ENCODE assay signal across 8 mouse cellular contexts in genomic region chrX:152017186-152017585, GRCm38 (mm10). TPM values are rescaled to one million over a fixed set of nuclear protein-coding genes. Genes with fewer than 3 reads are reported as not detected.
A peak's percentile ranks its signal among the peaks of the same experiment; 100 is the strongest.
DNase-seq lines count a peak whose midpoint lies in the region; ATAC-seq and TF ChIP-seq lines count a peak whose summit lies in the region.

No protein-coding gene starts in this region.

- H3K4me3 ChIP-seq in layer of hippocampus, adult 2 months: peak overlapping the region; percentile 60
- peak overlapping the region; percentile 89 for H3K4me3 ChIP-seq in cortical plate, adult 2 months (ENCODE audit: insufficient read depth, low read length)
- peak overlapping the region; percentile 48 for H3K4me3 ChIP-seq in hindbrain, embryonic 16.5 days (ENCODE audit: low read length)
- H3K4me3 ChIP-seq in midbrain, embryonic 16.5 days (ENCODE audit: low read depth, low read length): peak overlapping the region; percentile 54

- no peak for ATAC-seq in hindbrain, embryonic 16.5 days
- ATAC-seq in midbrain, embryonic 16.5 days: no peak
- ATAC-seq in activated CD4-positive, CD25-positive, alpha-beta regulatory T cell, adult 4 months: no peak

- TF ChIP-seq CTCF in layer of hippocampus, adult 2 months (conservative IDR thresholded peaks at IDR 0.05): no peak
- TF ChIP-seq CTCF in cortical plate, adult 2 months (IDR thresholded peaks at IDR 0.05; ENCODE audit: extremely low read depth, insufficient read depth, low read length): no peak

- peaks cover 2% of the 10 kb centered on the region; the same call in 1 of the 2 replicates for H3K4me1 ChIP-seq in cortical plate, adult 2 months (ENCODE audit: control insufficient read depth, insufficient read depth, low read length)
- peaks cover 4% of the 10 kb centered on the region for H3K4me1 ChIP-seq in hindbrain, embryonic 16.5 days (ENCODE audit: control insufficient read depth, insufficient read depth, low read depth, low read length)
- peaks cover 9% of the 10 kb centered on the region; the same call in 1 of the 2 replicates for H3K4me1 ChIP-seq in midbrain, embryonic 16.5 days (ENCODE audit: control insufficient read depth, insufficient read depth, low read length)

- peak overlapping the region; percentile 91; the same call in 1 of the 2 replicates for H3K27ac ChIP-seq in layer of hippocampus, adult 2 months
- H3K27ac ChIP-seq in cortical plate, adult 2 months (ENCODE audit: insufficient read depth, low read length): no peak overlapping the region
- no peak overlapping the region for H3K27ac ChIP-seq in hindbrain, embryonic 16.5 days (ENCODE audit: low read depth, low read length)
- H3K27ac ChIP-seq in midbrain, embryonic 16.5 days (ENCODE audit: low read length): no peak overlapping the region

- H3K36me3 ChIP-seq in hindbrain, embryonic 16.5 days (ENCODE audit: control insufficient read depth, insufficient read depth, low read length): no peaks in the 10 kb centered on the region
- H3K36me3 ChIP-seq in midbrain, embryonic 16.5 days (ENCODE audit: control insufficient read depth, insufficient read depth, low read length): no peaks in the 10 kb centered on the region

- TF ChIP-seq POLR2A in cortical plate, adult 2 months (IDR thresholded peaks at IDR 0.05; ENCODE audit: extremely low read depth, insufficient read depth, low read length): no peak

- 26% methylated on average over 14 of the region's 14 CpGs for WGBS in hindbrain, embryonic 16.5 days
- whole genome bisulfite sequencing in midbrain, embryonic 16.5 days: 21% methylated on average over 14 of the region's 14 CpGs

- intact Hi-C loops in left cerebral cortex, postnatal 36 days (cut with DNase I): loop anchor here (2.0 to 5.0 kb wide), 3 partner anchors 16 to 130 kb away; partner anchors contain the start of gene Hsd17b10

- H3K4me2 ChIP-seq in hindbrain, embryonic 16.5 days (ENCODE audit: low read length): peak overlapping the region; percentile 58
- H3K4me2 ChIP-seq in midbrain, embryonic 16.5 days (ENCODE audit: low read length): peak overlapping the region; percentile 57

- H3K9ac ChIP-seq in hindbrain, embryonic 16.5 days (ENCODE audit: low read depth, low read length): peak overlapping the region; percentile 67
- 0 out of 2 replicates have a peak overlapping the region, but pooled peaks have one; percentile 58 for H3K9ac ChIP-seq in midbrain, embryonic 16.5 days (ENCODE audit: low read depth, low read length)

- H3K27me3 ChIP-seq in hindbrain, embryonic 16.5 days (replicated peaks; ENCODE audit: control insufficient read depth, insufficient read depth, low read length): peaks cover 4% of the 10 kb centered on the region; the same call in 1 of the 2 replicates
- peaks cover 7% of the 10 kb centered on the region for H3K27me3 ChIP-seq in midbrain, embryonic 16.5 days (ENCODE audit: control insufficient read depth, insufficient read depth, low read depth, low read length)

- DNase-seq in layer of hippocampus, adult 2 months (ENCODE audit: low spot score in 2 of 2): no peak
- no peak for DNase-seq in layer of hippocampus, postnatal 10 days (ENCODE audit: low spot score in 2 of 2)
- no peak for DNase-seq in left cerebral cortex, postnatal 36 days (ENCODE audit: low spot score in 2 of 2)
- no peak for DNase-seq in frontal cortex, postnatal 14 days (ENCODE audit: low spot score in 2 of 2)

- no peaks in the 10 kb centered on the region for H3K9me3 ChIP-seq in hindbrain, embryonic 16.5 days (ENCODE audit: control insufficient read depth, low read length)
- H3K9me3 ChIP-seq in midbrain, embryonic 16.5 days (replicated peaks; ENCODE audit: control insufficient read depth, low read length, poor library complexity, severe bottlenecking): no peaks in the 10 kb centered on the region

RNA-seq across cellular contexts. Expression of gene Smc1a, which starts 1.0 kb away (rescaled TPM):
- 10 to 100 TPM; 54.6 to 57.0 TPM for total RNA-seq in layer of hippocampus, adult 2 months (2021)
- total RNA-seq in layer of hippocampus, postnatal 10 days (2021): 10 to 100 TPM; 50.9 to 57.2 TPM
- polyA plus RNA-seq in cortical plate, adult 2 months (2012; rRNA removed): 38.8 and 39.8 TPM in 2 replicates
- 68.4 and 74.2 TPM in 2 replicates for polyA plus RNA-seq in hindbrain, embryonic 16.5 days (2015; fragmentation: Nextera tagmentation; extraction: Ambion mirVana)
- 72.9 and 84.0 TPM in 2 replicates for polyA plus RNA-seq in midbrain, embryonic 16.5 days (2015; fragmentation: Nextera tagmentation; extraction: Ambion mirVana)
- 10 to 100 TPM; 91.4 to 94.0 TPM for polyA plus RNA-seq in activated CD4-positive, CD25-positive, alpha-beta regulatory T cell, adult 4 months (2017; shearing (Covaris generic))
- 10 to 100 TPM; 45.2 to 51.3 TPM for total RNA-seq in left cerebral cortex, postnatal 36 days (2021)

RNA-seq across cellular contexts. Expression of gene Ribc1, which starts 1.1 kb away (rescaled TPM):
- 1 to 10 TPM in 1 of 2 experiments, under 1 TPM in 1; 0.22 to 1.4 TPM for total RNA-seq in layer of hippocampus, adult 2 months (2021)
- total RNA-seq in layer of hippocampus, postnatal 10 days (2021): under 1 TPM in 1 of 2 experiments, not detected in 1; 0.23 TPM
- polyA plus RNA-seq in cortical plate, adult 2 months (2012; rRNA removed): 0.30 and 0.40 TPM in 2 replicates
- 1.9 TPM in 2 replicates for polyA plus RNA-seq in hindbrain, embryonic 16.5 days (2015; fragmentation: Nextera tagmentation; extraction: Ambion mirVana)
- 1.9 TPM in 2 replicates for polyA plus RNA-seq in midbrain, embryonic 16.5 days (2015; fragmentation: Nextera tagmentation; extraction: Ambion mirVana)
- under 1 TPM; 0.52 to 0.85 TPM for polyA plus RNA-seq in activated CD4-positive, CD25-positive, alpha-beta regulatory T cell, adult 4 months (2017; shearing (Covaris generic))
- under 1 TPM; 0.27 to 0.49 TPM for total RNA-seq in left cerebral cortex, postnatal 36 days (2021)

RNA-seq across cellular contexts. Expression of gene Hsd17b10, which starts 15.5 kb away (rescaled TPM):
- total RNA-seq in layer of hippocampus, adult 2 months (2021): 10 to 100 TPM; 45.8 to 51.4 TPM
- 10 to 100 TPM; 42.3 to 51.7 TPM for total RNA-seq in layer of hippocampus, postnatal 10 days (2021)
- 35.2 and 37.1 TPM in 2 replicates for polyA plus RNA-seq in cortical plate, adult 2 months (2012; rRNA removed)
- 122 and 137 TPM in 2 replicates for polyA plus RNA-seq in hindbrain, embryonic 16.5 days (2015; fragmentation: Nextera tagmentation; extraction: Ambion mirVana)
- polyA plus RNA-seq in midbrain, embryonic 16.5 days (2015; fragmentation: Nextera tagmentation; extraction: Ambion mirVana): 94.1 and 102 TPM in 2 replicates
- 100 to 1,000 TPM; 116 to 147 TPM for polyA plus RNA-seq in activated CD4-positive, CD25-positive, alpha-beta regulatory T cell, adult 4 months (2017; shearing (Covaris generic))
- 10 to 100 TPM; 40.2 to 42.0 TPM for total RNA-seq in left cerebral cortex, postnatal 36 days (2021)
